Mouse (Mus musculus) adrenal gland, adult 2 months (tissue): ENCODE data around the gene Zfp93. TPM values are rescaled to one million over a fixed set of nuclear protein-coding genes. Genes with fewer than 3 reads are reported as not detected.

ENCODE experiments used
- polyA plus RNA-seq: library from polyadenylated mRNA; depleted of rRNA; stranded (reverse); fragments of >200 nt; gene quantifications from 2 replicates; pipeline ENCODE4 v1.2.3, GENCODE M21; 2012; rRNA removed
- total RNA-seq, 2 experiments: library from RNA; stranded (reverse); gene quantifications; 2 replicates each; pipeline ENCODE4 v1.2.3; 2021

Zfp93 gene
- total and polyA plus RNA-seq, 3 experiments, result 1.1 to 4.3 (median 4.1) TPM

Other genes starting within 250 kb of the Zfp93 start
- not detected for gene Vmn1r183, start 217.2 kb upstream of the Zfp93 start, total RNA-seq
- not detected in 2 replicates for gene Vmn1r183, start 217.2 kb upstream of the Zfp93 start, polyA plus RNA-seq
- 10 to 100 TPM; 21.7 to 26.3 TPM for gene Zfp180, start 188.5 kb upstream of the Zfp93 start, total RNA-seq
- gene Zfp180, start 188.5 kb upstream of the Zfp93 start, polyA plus RNA-seq, result 11.3 and 17.9 TPM in 2 replicates
- 1 to 10 TPM; 3.1 to 4.1 TPM for gene Zfp112, start 158.1 kb upstream of the Zfp93 start, total RNA-seq
- gene Zfp112, start 158.1 kb upstream of the Zfp93 start, polyA plus RNA-seq, result 1.8 and 2.2 TPM in 2 replicates
- gene Zfp235, start 136.3 kb upstream of the Zfp93 start, total RNA-seq, result 1 to 10 TPM; 9.4 to 9.7 TPM
- 2.6 and 4.2 TPM in 2 replicates for gene Zfp235, start 136.3 kb upstream of the Zfp93 start, polyA plus RNA-seq
- gene Zfp114, start 95.4 kb upstream of the Zfp93 start, total RNA-seq, result under 1 TPM; 0.37 to 0.38 TPM
- 0.04 and 0.08 TPM in 2 replicates for gene Zfp114, start 95.4 kb upstream of the Zfp93 start, polyA plus RNA-seq
- gene Zfp111, start 59.0 kb upstream of the Zfp93 start, total RNA-seq, result 1 to 10 TPM; 6.6 to 9.4 TPM
- 0.58 and 0.70 TPM in 2 replicates for gene Zfp111, start 59.0 kb upstream of the Zfp93 start, polyA plus RNA-seq
- gene Zfp109, start 32.9 kb upstream of the Zfp93 start, total RNA-seq, result 1 to 10 TPM; 4.1 to 4.3 TPM
- 0.54 and 0.65 TPM in 2 replicates for gene Zfp109, start 32.9 kb upstream of the Zfp93 start, polyA plus RNA-seq
- gene Zfp108, start 15.6 kb upstream of the Zfp93 start, total RNA-seq, result 1 to 10 TPM; 2.2 to 3.7 TPM
- gene Zfp108, start 15.6 kb upstream of the Zfp93 start, polyA plus RNA-seq, result 0.35 and 0.44 TPM in 2 replicates
- 1 to 10 TPM; 7.0 to 9.6 TPM for gene Zfp61, start 30.8 kb downstream of the Zfp93 start, total RNA-seq
- gene Zfp61, start 30.8 kb downstream of the Zfp93 start, polyA plus RNA-seq, result 2.0 and 2.6 TPM in 2 replicates
- gene Zfp94, start 46.2 kb downstream of the Zfp93 start, total RNA-seq, result 1 to 10 TPM; 3.1 to 5.5 TPM
- gene Zfp94, start 46.2 kb downstream of the Zfp93 start, polyA plus RNA-seq, result 4.3 and 4.6 TPM in 2 replicates
- gene Tescl, start 63.5 kb downstream of the Zfp93 start, total RNA-seq, result 1 to 10 TPM in 1 of 2 experiments, under 1 TPM in 1; 0.58 to 1.2 TPM
- 1.2 and 1.8 TPM in 2 replicates for gene Tescl, start 63.5 kb downstream of the Zfp93 start, polyA plus RNA-seq
- gene Lypd5, start 78.8 kb downstream of the Zfp93 start, total RNA-seq, result not detected
- gene Lypd5, start 78.8 kb downstream of the Zfp93 start, polyA plus RNA-seq, result not detected in 2 replicates
- under 1 TPM; 0.37 to 0.97 TPM for gene Kcnn4, start 99.8 kb downstream of the Zfp93 start, total RNA-seq
- 2.1 and 3.0 TPM in 2 replicates for gene Kcnn4, start 99.8 kb downstream of the Zfp93 start, polyA plus RNA-seq
- gene Smg9, start 129.2 kb downstream of the Zfp93 start, total RNA-seq, result 10 to 100 TPM; 19.7 to 20.2 TPM
- gene Smg9, start 129.2 kb downstream of the Zfp93 start, polyA plus RNA-seq, result 45.8 and 46.0 TPM in 2 replicates
- gene Irgc1, start 181.9 kb downstream of the Zfp93 start, total RNA-seq, result not detected
- gene Irgc1, start 181.9 kb downstream of the Zfp93 start, polyA plus RNA-seq, result 0.19 TPM in 1 of 2 replicates, not detected in the other
- 10 to 100 TPM in 1 of 2 experiments, 1 to 10 TPM in 1; 9.5 to 10.8 TPM for gene Plaur, start 192.1 kb downstream of the Zfp93 start, total RNA-seq
- gene Plaur, start 192.1 kb downstream of the Zfp93 start, polyA plus RNA-seq, result 15.5 and 18.0 TPM in 2 replicates
- gene Cadm4, start 211.6 kb downstream of the Zfp93 start, total RNA-seq, result 1 to 10 TPM; 1.7 to 4.7 TPM
- 6.6 and 7.5 TPM in 2 replicates for gene Cadm4, start 211.6 kb downstream of the Zfp93 start, polyA plus RNA-seq
- gene Zfp428, start 236.6 kb downstream of the Zfp93 start, total RNA-seq, result 1 to 10 TPM; 4.2 to 7.2 TPM
- 32.1 and 38.3 TPM in 2 replicates for gene Zfp428, start 236.6 kb downstream of the Zfp93 start, polyA plus RNA-seq
- not detected for gene AC161166.1, start 242.0 kb downstream of the Zfp93 start, total RNA-seq
- gene AC161166.1, start 242.0 kb downstream of the Zfp93 start, polyA plus RNA-seq, result not detected in 2 replicates